Mouse (Mus musculus) myocyte (in vitro differentiated cells): ENCODE results near the gene Xylt1. TPM values are rescaled to one million over a fixed set of nuclear protein-coding genes. Genes with fewer than 3 reads are reported as not detected.

ENCODE experiments used
- H3K27me3 ChIP-seq: one replicate; pipeline ENCODE4 v1.6.1; 2011; ENCODE audit not compliant: control insufficient read depth, insufficient read depth, insufficient read length
- H3K36me3 ChIP-seq: one replicate; pipeline ENCODE4 v1.6.1; 2011; ENCODE audit not compliant: control insufficient read depth, insufficient read depth
- H3K4me2 ChIP-seq: one replicate; pipeline ENCODE4 v1.6.1; 2011; ENCODE audit warnings: low read depth, control low read depth
- H3K4me3 ChIP-seq: one replicate; pipeline ENCODE4 v1.5.1; 2011; ENCODE audit warnings: mild to moderate bottlenecking, control low read depth, moderate library complexity
- H3K79me2 ChIP-seq: one replicate; pipeline ENCODE4 v1.6.1; 2011; ENCODE audit not compliant: control insufficient read depth, insufficient read depth
- H3ac ChIP-seq: one replicate; pipeline ENCODE4 v1.6.1; 2011; ENCODE audit not compliant: control insufficient read depth, insufficient read length
- CEBPB ChIP-seq: IDR thresholded peaks from 2 replicates; pipeline ENCODE4 v1.6.1; 2011; ENCODE audit warnings: mild to moderate bottlenecking, moderate library complexity; ENCODE audit not compliant: poor library complexity, insufficient read depth, severe bottlenecking
- E2F4 ChIP-seq: IDR thresholded peaks from one replicate; pipeline ENCODE4 v1.6.1; 2011; ENCODE audit warnings: mild to moderate bottlenecking, control low read depth, moderate library complexity; ENCODE audit not compliant: insufficient read depth
- MAX ChIP-seq: IDR thresholded peaks from one replicate; pipeline ENCODE4 v1.6.1; 2011; ENCODE audit warnings: low read depth, mild to moderate bottlenecking, control low read depth
- MYOD1 ChIP-seq, 3 experiments: IDR thresholded peaks; one replicate each; pipeline ENCODE4 v1.6.1; 2011; ENCODE audit warnings: control low read depth in 2 of 3, low read depth in 2 of 3, mild to moderate bottlenecking in 2 of 3, moderate library complexity in 1 of 3; ENCODE audit not compliant: insufficient read length in 2 of 3, control insufficient read depth in 1 of 3
- MYOG ChIP-seq, 3 experiments: IDR thresholded peaks; one replicate each; pipeline ENCODE4 v1.6.1; 2011; ENCODE audit warnings: control low read depth in 2 of 3, low read depth in 2 of 3, mild to moderate bottlenecking in 2 of 3; ENCODE audit not compliant: insufficient read length in 2 of 3, control insufficient read depth in 1 of 3, insufficient read depth in 1 of 3
- POLR2A ChIP-seq: IDR thresholded peaks from one replicate; pipeline ENCODE4 v1.6.1; 2011; ENCODE audit warnings: low read depth, mild to moderate bottlenecking, control low read depth, moderate library complexity; ENCODE audit not compliant: insufficient read length
- POLR2AphosphoS2 ChIP-seq: IDR thresholded peaks from one replicate; pipeline ENCODE4 v1.6.1; 2011; ENCODE audit warnings: low read depth, control low read depth; ENCODE audit not compliant: insufficient read length
- REST ChIP-seq: IDR thresholded peaks from one replicate; pipeline ENCODE4 v1.6.1; 2011; ENCODE audit warnings: mild to moderate bottlenecking, control low read depth, moderate library complexity; ENCODE audit not compliant: insufficient read depth, insufficient read length
- SRF ChIP-seq: IDR thresholded peaks from one replicate; pipeline ENCODE4 v1.6.1; 2011; ENCODE audit warnings: low read depth; ENCODE audit not compliant: control insufficient read depth, insufficient read length
- TCF12 ChIP-seq: IDR thresholded peaks from one replicate; pipeline ENCODE4 v1.6.1; 2011; ENCODE audit warnings: mild to moderate bottlenecking, control low read depth; ENCODE audit not compliant: poor library complexity, insufficient read depth, severe bottlenecking
- TCF3 ChIP-seq: IDR thresholded peaks from one replicate; pipeline ENCODE4 v1.6.1; 2011; ENCODE audit warnings: low read depth, control low read depth; ENCODE audit not compliant: insufficient read length
- USF1 ChIP-seq: IDR thresholded peaks from one replicate; pipeline ENCODE4 v1.6.1; 2011; ENCODE audit warnings: low read depth, mild to moderate bottlenecking, control low read depth, moderate library complexity
- polyA plus RNA-seq: library from polyadenylated mRNA; unstranded; fragments of >200 nt; fragmentation: generic; extraction: Trizol; gene quantifications from one replicate; pipeline ENCODE4 v1.2.1, GENCODE M21; 2012; ENCODE audit warnings: missing spikeins

The Xylt1 gene
- polyA plus RNA-seq, 1 experiment = not detected

DNA sequence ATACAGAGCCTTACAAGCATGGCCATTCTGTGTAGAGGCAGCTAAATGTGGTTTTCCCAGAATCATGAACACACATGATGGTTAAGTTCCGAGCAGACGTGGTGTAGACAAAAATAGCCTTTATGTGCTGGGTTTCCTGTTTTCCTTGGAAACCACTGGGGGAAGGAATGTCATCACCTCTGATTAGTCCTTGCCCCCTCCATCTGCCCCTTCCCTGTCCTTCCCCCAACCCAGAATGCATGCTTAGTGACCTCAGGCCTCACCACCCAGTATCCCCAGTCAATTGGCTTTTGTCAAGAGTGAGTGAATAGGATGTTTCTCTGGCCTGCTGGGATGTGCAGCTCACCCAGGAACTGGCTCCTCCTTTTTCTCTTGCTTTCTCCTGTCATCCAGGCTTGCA lies 93.5 kb downstream of the Xylt1 start:
- H3K79me2 ChIP-seq = no peaks in the 10 kb centered on the region
- no peak overlapping the region for H3ac ChIP-seq
- TF ChIP-seq MYOD1 (IDR thresholded peaks at IDR 0.05; ENCODE audit: control insufficient read depth in 1 of 3, insufficient read length in 2 of 3, low read depth in 2 of 3) = no peak
- TF ChIP-seq SRF = no peak
- no peak for TF ChIP-seq E2F4
- TF ChIP-seq TCF12 = no peak
- no peak for TF ChIP-seq POLR2A
- TF ChIP-seq MAX = no peak
- TF ChIP-seq REST = no peak
- no peak for TF ChIP-seq MYOG (IDR thresholded peaks at IDR 0.05; ENCODE audit: control insufficient read depth in 1 of 3, insufficient read depth in 1 of 3, insufficient read length in 2 of 3, low read depth in 2 of 3)
- TF ChIP-seq CEBPB = no peak
- no peaks in the 10 kb centered on the region for H3K36me3 ChIP-seq
- H3K4me3 ChIP-seq = no peak overlapping the region
- no peaks in the 10 kb centered on the region for H3K27me3 ChIP-seq
- no peak overlapping the region for H3K4me2 ChIP-seq

DNA sequence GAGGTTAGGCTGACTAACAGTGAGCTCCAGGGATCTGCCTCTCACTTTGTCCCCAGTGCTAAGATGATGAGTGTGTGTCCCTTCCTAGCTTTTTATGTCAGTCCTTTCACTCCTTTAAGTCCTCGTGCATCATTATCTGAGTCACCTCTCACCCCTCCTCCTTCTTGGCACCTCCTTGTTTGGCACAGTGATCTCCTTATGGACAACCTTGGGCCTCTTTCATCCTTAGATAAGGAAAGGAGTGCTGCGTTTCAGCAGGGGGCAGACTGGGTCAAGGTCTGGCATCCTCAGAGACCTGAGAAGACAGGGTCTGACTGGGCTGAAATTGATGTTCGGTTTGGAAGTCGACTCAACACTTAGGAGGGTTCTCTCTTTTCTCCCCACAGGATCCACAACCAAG lies 94.3 kb downstream of the Xylt1 start:
- no peak for TF ChIP-seq MYOG (IDR thresholded peaks at IDR 0.05; ENCODE audit: control insufficient read depth in 1 of 3, insufficient read depth in 1 of 3, insufficient read length in 2 of 3, low read depth in 2 of 3)
- TF ChIP-seq TCF3 = no peak
- TF ChIP-seq USF1 = no peak
- no peak for TF ChIP-seq SRF
- no peak for TF ChIP-seq REST
- TF ChIP-seq MAX = no peak
- no peak for TF ChIP-seq TCF12
- TF ChIP-seq CEBPB = no peak
- TF ChIP-seq POLR2A = no peak
- no peak for TF ChIP-seq MYOD1 (IDR thresholded peaks at IDR 0.05; ENCODE audit: control insufficient read depth in 1 of 3, insufficient read length in 2 of 3, low read depth in 2 of 3)
- no peak for TF ChIP-seq POLR2AphosphoS2
- no peak for TF ChIP-seq E2F4
- Histone ChIP-seq H3K4me3 (no peak overlapping the region), H3K27me3 (no peaks in the 10 kb centered on the region), H3K36me3 (no peaks in the 10 kb centered on the region), H3K4me2 (no peak overlapping the region), H3K79me2 (no peaks in the 10 kb centered on the region), H3ac (no peak overlapping the region)

DNA sequence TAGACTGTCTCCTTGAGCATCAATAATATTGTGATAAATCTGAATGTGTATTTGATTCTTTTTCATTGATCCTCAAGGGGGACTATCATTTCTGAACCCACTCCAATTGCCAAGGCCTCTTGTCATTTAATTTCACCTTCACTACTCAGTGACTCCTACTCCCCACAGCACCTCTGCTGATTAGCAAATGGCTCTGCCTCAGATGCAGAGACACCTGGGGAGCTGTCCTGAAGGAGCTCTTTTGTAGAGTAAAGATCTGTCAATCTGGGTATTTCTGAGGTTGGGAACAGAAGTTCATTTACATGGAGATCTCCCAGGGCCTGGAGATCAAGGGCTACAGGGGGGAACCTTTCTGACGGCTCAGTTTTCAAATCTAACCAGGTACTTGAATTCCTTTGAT lies 98.2 kb downstream of the Xylt1 start:
- Histone ChIP-seq H3K79me2 (no peaks in the 10 kb centered on the region), H3ac (no peak overlapping the region), H3K36me3 (no peaks in the 10 kb centered on the region), H3K4me3 (no peak overlapping the region), H3K4me2 (no peak overlapping the region), H3K27me3 (no peaks in the 10 kb centered on the region)
- TF ChIP-seq TCF3 (no peak), MYOG (IDR thresholded peaks at IDR 0.05; ENCODE audit: control insufficient read depth in 1 of 3, insufficient read depth in 1 of 3, insufficient read length in 2 of 3, low read depth in 2 of 3) (no peak), CEBPB (no peak), SRF (no peak), MAX (no peak), REST (no peak), E2F4 (no peak), MYOD1 (IDR thresholded peaks at IDR 0.05; ENCODE audit: control insufficient read depth in 1 of 3, insufficient read length in 2 of 3, low read depth in 2 of 3) (no peak)

DNA sequence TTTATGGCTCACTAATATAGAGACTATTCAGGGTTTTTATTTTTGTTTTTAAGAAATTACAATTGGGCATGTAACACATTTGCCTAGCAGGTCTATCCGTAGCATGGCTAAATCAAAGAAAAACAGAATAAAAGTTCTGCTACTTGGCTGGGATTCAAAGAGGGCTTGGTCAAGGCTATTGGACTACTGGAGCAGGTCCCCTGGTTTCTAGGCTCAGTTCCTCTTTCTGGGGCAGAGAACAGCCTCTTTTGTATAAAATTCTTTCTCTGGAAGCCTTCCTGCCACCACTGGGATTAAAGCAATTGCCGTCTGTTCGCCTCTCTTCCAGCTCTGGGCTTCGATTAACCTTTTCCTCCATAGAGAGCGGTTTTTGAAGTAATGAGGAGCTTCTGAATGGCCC lies 100.1 kb downstream of the Xylt1 start:
- Histone ChIP-seq H3K27me3 (no peaks in the 10 kb centered on the region), H3K4me3 (no peak overlapping the region), H3K79me2 (no peaks in the 10 kb centered on the region), H3K4me2 (no peak overlapping the region), H3ac (no peak overlapping the region), H3K36me3 (no peaks in the 10 kb centered on the region)
- no peak for TF ChIP-seq TCF3
- no peak for TF ChIP-seq SRF
- TF ChIP-seq POLR2A = no peak
- no peak for TF ChIP-seq E2F4
- no peak for TF ChIP-seq MYOG (IDR thresholded peaks at IDR 0.05; ENCODE audit: control insufficient read depth in 1 of 3, insufficient read depth in 1 of 3, insufficient read length in 2 of 3, low read depth in 2 of 3)
- TF ChIP-seq USF1 = no peak
- no peak for TF ChIP-seq POLR2AphosphoS2
- TF ChIP-seq MAX = no peak
- TF ChIP-seq MYOD1 (IDR thresholded peaks at IDR 0.05; ENCODE audit: control insufficient read depth in 1 of 3, insufficient read length in 2 of 3, low read depth in 2 of 3) = no peak
- no peak for TF ChIP-seq CEBPB
- TF ChIP-seq TCF12 = no peak
- no peak for TF ChIP-seq REST

GRCm38 (mm10) chr7:117481404-117481803 lies 100.6 kb downstream of the Xylt1 start:
- Histone ChIP-seq H3ac (no peak overlapping the region), H3K36me3 (no peaks in the 10 kb centered on the region), H3K4me3 (no peak overlapping the region), H3K79me2 (no peaks in the 10 kb centered on the region), H3K4me2 (no peak overlapping the region), H3K27me3 (no peaks in the 10 kb centered on the region)
- TF ChIP-seq REST (no peak), POLR2A (no peak), TCF3 (no peak), MAX (no peak), CEBPB (no peak), MYOD1 (IDR thresholded peaks at IDR 0.05; ENCODE audit: control insufficient read depth in 1 of 3, insufficient read length in 2 of 3, low read depth in 2 of 3) (no peak), SRF (no peak)
